Mouse (Mus musculus) large intestine, adult 2 months (tissue): ENCODE measurements around the gene Ebp. TPM values are rescaled to one million over a fixed set of nuclear protein-coding genes. Genes with fewer than 3 reads are reported as not detected.

ENCODE experiments used
- DNase-seq: peaks from one replicate; pipeline ENCODE4 v3.0.0-alpha.2; 2012; ENCODE audit warnings: low read depth, low spot score
- WGBS: fragments of 180-500 bp; shearing (Covaris S2); methylation state at CpG from one replicate; pipeline ENCODE4 v1.1.7; 2018; 5-methylcytosine and 5-hydroxymethylcytosine counted together
- polyA plus RNA-seq: library from polyadenylated mRNA; depleted of rRNA; stranded (reverse); fragments of >200 nt; gene quantifications from 2 replicates; pipeline ENCODE4 v1.2.3, GENCODE M21; 2012

Gene Ebp
- polyA plus RNA-seq, 1 experiment, result 138 TPM

GRCm38 (mm10) chrX:8192640-8193418, 483 bp downstream of the Ebp start:
- WGBS, result 18% methylated on average over 38 of the region's 38 CpGs
- DNase-seq, result peak; percentile 58

GRCm38 (mm10) chrX:8192126-8192639, 1.1 kb downstream of the Ebp start:
- DNase-seq, result no peak
- WGBS, result 14% methylated on average over 13 of the region's 13 CpGs

GRCm38 (mm10) chrX:8182871-8183540, 10.3 kb downstream of the Ebp start:
- 20% methylated on average over 7 of the region's 7 CpGs for WGBS

GRCm38 (mm10) chrX:8179646-8180045, 13.7 kb downstream of the Ebp start:
- WGBS, result 85% methylated on average over 5 of the region's 5 CpGs
- no peak for DNase-seq

More at GRCm38 (mm10) chrX:8182871-8183540, 10.3 kb downstream of the Ebp start:
- DNase-seq, result no peak

GRCm38 (mm10) chrX:8178871-8179270, 14.4 kb downstream of the Ebp start:
- 91% methylated on average over 2 of the region's 2 CpGs for WGBS
- no peak for DNase-seq

- WGBS, result 16% methylated on average over 56 of the region's 56 CpGs
Measured at GRCm38 (mm10) chrX:8175504-8176385, 17.6 kb downstream of the Ebp start, which contains the start of gene Tbc1d25. TSS of gene Tbc1d25 (minus strand) at chrX:8176181.

GRCm38 (mm10) chrX:8175169-8175503, 18.2 kb downstream of the Ebp start:
- DNase-seq, result no peak
- 14% methylated on average over 4 of the region's 4 CpGs for WGBS

More at GRCm38 (mm10) chrX:8175504-8176385, 17.6 kb downstream of the Ebp start, which contains the start of gene Tbc1d25:
- peak; percentile 60 for DNase-seq

- no peak for DNase-seq
- WGBS, result 92% methylated on average over 10 of the region's 10 CpGs
Measured at GRCm38 (mm10) chrX:8167716-8168647, 25.3 kb downstream of the Ebp start.

- no peak for DNase-seq
- 89% methylated on average over 4 of the region's 4 CpGs for WGBS
Measured at GRCm38 (mm10) chrX:8164471-8164870, 28.8 kb downstream of the Ebp start.

GRCm38 (mm10) chrX:8163076-8163475, 30.2 kb downstream of the Ebp start:
- WGBS, result 33% methylated on average over 5 of the region's 5 CpGs
- DNase-seq, result no peak

GRCm38 (mm10) chrX:8145153-8145991, 47.9 kb downstream of the Ebp start, which contains the start of gene Rbm3:
TSS of gene Rbm3 (minus strand) at chrX:8145880.
- no peak for DNase-seq
- WGBS, result 18% methylated on average over 55 of the region's 65 CpGs

GRCm38 (mm10) chrX:8143750-8144149, 49.6 kb downstream of the Ebp start:
- 55% methylated on average over 7 of the region's 7 CpGs for WGBS
- DNase-seq, result no peak

GRCm38 (mm10) chrX:8142948-8143347, 50.4 kb downstream of the Ebp start:
- WGBS, result 86% methylated on average over 7 of the region's 7 CpGs
- DNase-seq, result no peak

- DNase-seq, result no peak
- WGBS, result 66% methylated on average over 3 of the region's 3 CpGs
Measured at GRCm38 (mm10) chrX:8141058-8141457, 52.3 kb downstream of the Ebp start.

GRCm38 (mm10) chrX:8140446-8140845, 52.9 kb downstream of the Ebp start:
- DNase-seq, result no peak
- WGBS, result 96% methylated on average over 2 of the region's 2 CpGs

GRCm38 (mm10) chrX:8139480-8139879, 53.8 kb downstream of the Ebp start:
- WGBS, result 15% methylated on average over 1 of the region's 1 CpGs
- DNase-seq, result no peak

- no peak for DNase-seq
- WGBS, result 35% methylated on average over 2 of the region's 2 CpGs
Measured at GRCm38 (mm10) chrX:8135886-8136285, 57.4 kb downstream of the Ebp start.
